Mouse (Mus musculus) bone marrow, adult 2 months (tissue): ENCODE data around the gene Brip1.

Source experiments
- CTCF ChIP-seq: fragments of 200-500 bp; IDR thresholded peaks from 2 replicates; pipeline ENCODE4 v1.5.1; 2011; ENCODE audit warnings: low read length, control low read depth; ENCODE audit not compliant: control insufficient read depth, insufficient read depth
- POLR2A ChIP-seq: fragments of 200-500 bp; IDR thresholded peaks from 2 replicates; pipeline ENCODE4 v1.6.1; 2011; ENCODE audit warnings: low read depth, mild to moderate bottlenecking, control low read depth, low read length, borderline replicate concordance; ENCODE audit not compliant: control insufficient read depth

DNA sequence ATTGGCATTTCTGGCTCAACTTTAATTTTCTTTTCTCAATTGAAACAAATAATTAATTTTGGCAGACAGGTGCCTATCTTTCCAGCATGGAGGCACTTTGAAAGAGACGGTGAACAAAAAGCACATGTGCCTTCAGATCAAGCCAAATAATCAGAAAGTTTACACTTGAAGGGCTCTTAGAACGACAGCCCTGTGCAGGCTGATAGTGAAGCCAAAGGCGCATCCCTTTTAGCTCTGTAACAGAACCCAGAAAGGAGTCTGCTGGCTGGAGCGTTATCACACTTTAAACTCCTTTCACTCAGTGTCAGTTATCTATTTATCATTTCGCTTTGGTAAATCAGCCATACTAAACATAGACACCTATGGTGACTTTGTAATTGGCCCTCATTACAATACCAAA lies 45.4 kb downstream of the Brip1 start:
- TF ChIP-seq POLR2A = no peak
- no peak for TF ChIP-seq CTCF
